Mouse (Mus musculus) intestine, embryonic 15.5 days (tissue): Measurements from ENCODE around the gene Mtm1. TPM values are rescaled to one million over a fixed set of nuclear protein-coding genes. Genes with fewer than 3 reads are reported as not detected.
"Not testable (repeated sequence)": the region's sequence is repeated elsewhere in the genome, so short reads cannot be mapped to it uniquely, and the experiment has no call there.

Experiments used
- ATAC-seq: fragments of 200-750 bp; cut with Nextera tagmentation; 2 replicates; pipeline ENCODE4 v1.8.0; 2017; ENCODE audit warnings: moderate TSS enrichment, moderate library complexity
- H3K27ac ChIP-seq: fragments of 300-500 bp; sonication (generic); 2 replicates; pipeline ENCODE4 v1.5.1; 2015; ENCODE audit warnings: mild to moderate bottlenecking, inconsistent platforms
- H3K27me3 ChIP-seq: fragments of 300-500 bp; sonication (generic); replicated peaks from 2 replicates; pipeline ENCODE4 v1.6.1; 2015; ENCODE audit warnings: inconsistent platforms
- H3K36me3 ChIP-seq: fragments of 300-500 bp; sonication (generic); 2 replicates; pipeline ENCODE4 v1.6.1; 2015; ENCODE audit warnings: inconsistent platforms
- H3K4me1 ChIP-seq: fragments of 300-500 bp; sonication (generic); replicated peaks from 2 replicates; pipeline ENCODE4 v1.6.1; 2015; ENCODE audit warnings: inconsistent platforms
- H3K4me2 ChIP-seq: fragments of 300-500 bp; sonication (generic); replicated peaks from 2 replicates; pipeline ENCODE4 v1.6.1; 2015; ENCODE audit warnings: mild to moderate bottlenecking, inconsistent platforms
- H3K4me3 ChIP-seq: fragments of 300-500 bp; sonication (generic); replicated peaks from 2 replicates; pipeline ENCODE4 v1.5.1; 2015; ENCODE audit warnings: inconsistent platforms
- H3K9ac ChIP-seq: fragments of 300-500 bp; sonication (generic); 2 replicates; pipeline ENCODE4 v1.6.1; 2015; ENCODE audit warnings: inconsistent platforms
- H3K9me3 ChIP-seq: fragments of 300-500 bp; sonication (generic); 2 replicates; pipeline ENCODE4 v1.6.1; 2016; ENCODE audit warnings: inconsistent platforms
- WGBS: fragments of 180-500 bp; shearing (Covaris S2); methylation state at CpG from one replicate; pipeline ENCODE4 v1.1.7; 2015; 5-methylcytosine and 5-hydroxymethylcytosine counted together
- polyA plus RNA-seq: library from polyadenylated mRNA; unstranded; fragments of >200 nt; fragmentation: Nextera tagmentation; extraction: Ambion mirVana; gene quantifications from 2 replicates; pipeline ENCODE4 v1.2.1, GENCODE M21; 2015

The Mtm1 gene
- polyA plus RNA-seq, 1 experiment from 2014 or later = 11.0 TPM

GRCm38 (mm10) chrX:71296005-71296404, 85.4 kb downstream of the Mtm1 start:
- Histone ChIP-seq H3K4me3 (no peak overlapping the region), H3K9me3 (no peaks in the 10 kb centered on the region), H3K27ac (no peak overlapping the region), H3K4me1 (no peaks in the 10 kb centered on the region), H3K36me3 (no peaks in the 10 kb centered on the region), H3K27me3 (no peaks in the 10 kb centered on the region), H3K9ac (no peak overlapping the region), H3K4me2 (no peak overlapping the region)
- no peak for ATAC-seq
- WGBS = 91% methylated on average over 2 of the region's 2 CpGs

GRCm38 (mm10) chrX:71302148-71302547, 91.6 kb downstream of the Mtm1 start:
- no peak for ATAC-seq
- no peak overlapping the region for H3K4me2 ChIP-seq
- H3K9ac ChIP-seq = no peak overlapping the region
- no peaks in the 10 kb centered on the region for H3K9me3 ChIP-seq
- no peaks in the 10 kb centered on the region for H3K27me3 ChIP-seq
- H3K4me3 ChIP-seq = no peak overlapping the region
- no peak overlapping the region for H3K27ac ChIP-seq
- no peaks in the 10 kb centered on the region for H3K4me1 ChIP-seq
- WGBS = 87% methylated on average over 5 of the region's 5 CpGs
- H3K36me3 ChIP-seq = no peaks in the 10 kb centered on the region

GRCm38 (mm10) chrX:71311229-71311628, 100.7 kb downstream of the Mtm1 start:
- no peak overlapping the region for H3K4me3 ChIP-seq
- H3K4me2 ChIP-seq = no peak overlapping the region
- H3K36me3 ChIP-seq = no peaks in the 10 kb centered on the region
- H3K27ac ChIP-seq = no peak overlapping the region
- no peaks in the 10 kb centered on the region for H3K9me3 ChIP-seq
- no peaks in the 10 kb centered on the region for H3K27me3 ChIP-seq
- no peak for ATAC-seq
- no peaks in the 10 kb centered on the region for H3K4me1 ChIP-seq
- WGBS = 39% methylated on average over 8 of the region's 8 CpGs
- H3K9ac ChIP-seq = no peak overlapping the region

GRCm38 (mm10) chrX:71314380-71314779, 103.8 kb downstream of the Mtm1 start:
- H3K36me3 ChIP-seq = no peaks in the 10 kb centered on the region
- ATAC-seq = no peak
- 73% methylated on average over 5 of the region's 5 CpGs for WGBS
- H3K9ac ChIP-seq = no peak overlapping the region
- no peak overlapping the region for H3K27ac ChIP-seq
- no peaks in the 10 kb centered on the region for H3K4me1 ChIP-seq
- no peak overlapping the region for H3K4me2 ChIP-seq
- H3K9me3 ChIP-seq = no peaks in the 10 kb centered on the region
- H3K27me3 ChIP-seq = no peaks in the 10 kb centered on the region
- no peak overlapping the region for H3K4me3 ChIP-seq

GRCm38 (mm10) chrX:71352033-71352432, 141.5 kb downstream of the Mtm1 start:
- no peak overlapping the region for H3K4me3 ChIP-seq
- H3K9ac ChIP-seq = no peak overlapping the region
- no peak for ATAC-seq
- H3K27me3 ChIP-seq = no peaks in the 10 kb centered on the region
- H3K27ac ChIP-seq = no peak overlapping the region
- WGBS = 75% methylated on average over 1 of the region's 1 CpGs
- H3K4me2 ChIP-seq = no peak overlapping the region
- H3K36me3 ChIP-seq = no peaks in the 10 kb centered on the region
- no peaks in the 10 kb centered on the region for H3K4me1 ChIP-seq
- H3K9me3 ChIP-seq = no peaks in the 10 kb centered on the region

GRCm38 (mm10) chrX:71355331-71355730, 144.8 kb downstream of the Mtm1 start:
- H3K4me3 ChIP-seq = no peak overlapping the region
- H3K27ac ChIP-seq = no peak overlapping the region
- H3K4me1 ChIP-seq = no peaks in the 10 kb centered on the region
- no peaks in the 10 kb centered on the region for H3K36me3 ChIP-seq
- WGBS = 59% methylated on average over 1 of the region's 1 CpGs
- no peak overlapping the region for H3K4me2 ChIP-seq
- H3K9ac ChIP-seq = no peak overlapping the region
- H3K9me3 ChIP-seq = no peaks in the 10 kb centered on the region
- no peak for ATAC-seq
- no peaks in the 10 kb centered on the region for H3K27me3 ChIP-seq

GRCm38 (mm10) chrX:71361793-71362192, 151.2 kb downstream of the Mtm1 start:
- not testable (repeated sequence) for H3K27ac ChIP-seq, H3K4me2 ChIP-seq, ATAC-seq, H3K27me3 ChIP-seq, H3K4me1 ChIP-seq, H3K9me3 ChIP-seq, H3K36me3 ChIP-seq, H3K4me3 ChIP-seq, H3K9ac ChIP-seq
- WGBS = 94% methylated on average over 10 of the region's 10 CpGs

GRCm38 (mm10) chrX:71364062-71364461, 153.5 kb downstream of the Mtm1 start:
- Histone ChIP-seq H3K9me3 (no peaks in the 10 kb centered on the region), H3K27ac (no peak overlapping the region), H3K9ac (no peak overlapping the region), H3K4me2 (peak overlapping the region; percentile 61), H3K27me3 (no peaks in the 10 kb centered on the region), H3K4me3 (peak overlapping the region; percentile 60), H3K4me1 (no peaks in the 10 kb centered on the region), H3K36me3 (no peaks in the 10 kb centered on the region)
- ATAC-seq = no peak
- 63% methylated on average over 5 of the region's 5 CpGs for WGBS

GRCm38 (mm10) chrX:71364554-71364991, 154.0 kb downstream of the Mtm1 start, which contains the start of gene Mtmr1:
Gene Mtmr1, plus strand, starts transcription at chrX:71364760.
- no peaks in the 10 kb centered on the region for H3K27me3 ChIP-seq
- peak; percentile 95 for ATAC-seq
- peak within 1 kb of the TSS; percentile 61 for H3K4me2 ChIP-seq
- H3K4me3 ChIP-seq = peak within 1 kb of the TSS; percentile 60
- 21% methylated on average over 47 of the region's 47 CpGs for WGBS
- peak within 1 kb of the TSS; percentile 65 for H3K9ac ChIP-seq
- no peaks in the 10 kb centered on the region for H3K4me1 ChIP-seq
- peak within 1 kb of the TSS; percentile 48; the same call in 1 of the 2 replicates for H3K27ac ChIP-seq
- no peaks in the 10 kb centered on the region for H3K9me3 ChIP-seq
- no peaks in the 10 kb centered on the region for H3K36me3 ChIP-seq

- peak overlapping the region; percentile 61 for H3K4me2 ChIP-seq
- H3K4me3 ChIP-seq = peak overlapping the region; percentile 60
- peak; percentile 83 for ATAC-seq
- WGBS = 13% methylated on average over 19 of the region's 20 CpGs
- H3K9me3 ChIP-seq = no peaks in the 10 kb centered on the region
- no peaks in the 10 kb centered on the region for H3K4me1 ChIP-seq
- H3K27ac ChIP-seq = peak overlapping the region; percentile 48; the same call in 1 of the 2 replicates
- H3K36me3 ChIP-seq = no peaks in the 10 kb centered on the region
- H3K9ac ChIP-seq = peak overlapping the region; percentile 65
- no peaks in the 10 kb centered on the region for H3K27me3 ChIP-seq
These were observed 154.4 kb downstream of the Mtm1 start for GRCm38 (mm10) chrX:71365011-71365410.

Other genes with a start within 250 kb of the Mtm1 start
- 1.5 and 1.7 TPM in 2 replicates for gene Mamld1, start 160.5 kb upstream of the Mtm1 start, polyA plus RNA-seq
- gene Mtmr1, start 154.0 kb downstream of the Mtm1 start, polyA plus RNA-seq = 11.5 and 12.5 TPM in 2 replicates